Mouse (Mus musculus): ENCODE data around the gene Raf1. TPM values are rescaled to one million over a fixed set of nuclear protein-coding genes. Genes with fewer than 3 reads are reported as not detected.

Raf1 gene
- polyA plus RNA-seq, 1 experiment = 106 TPM

DNA sequence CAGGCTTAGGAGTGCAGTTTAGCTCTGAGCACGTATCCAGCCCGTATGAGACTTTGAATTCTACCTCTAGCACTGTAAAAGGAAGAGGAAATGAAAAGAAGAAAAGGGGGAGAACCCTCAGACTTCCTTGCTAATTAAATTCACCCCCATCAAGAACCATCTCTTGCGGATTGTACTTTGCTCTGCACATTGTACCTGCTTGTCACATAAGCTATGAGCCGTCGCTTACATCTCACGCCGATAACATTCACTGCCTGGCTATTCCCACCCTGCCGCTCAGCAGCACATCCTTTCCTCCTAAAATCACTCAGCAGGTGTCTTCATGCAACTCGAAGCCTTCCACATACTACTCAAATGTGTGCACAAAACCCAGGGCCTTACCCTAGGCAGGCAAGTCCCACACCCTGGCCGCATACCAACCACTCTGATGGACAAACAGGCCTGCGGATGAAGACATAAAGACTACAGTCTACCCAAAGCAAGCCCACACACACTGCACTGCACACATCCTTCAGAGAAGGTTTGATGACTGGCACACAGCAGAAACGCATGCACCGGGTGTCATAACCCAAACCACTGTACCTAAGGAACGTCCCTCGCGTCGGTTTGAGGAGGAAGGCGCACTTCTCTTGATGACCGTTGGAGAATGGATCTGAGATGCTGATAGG, 84.6 kb downstream of the Raf1 start:
- Histone ChIP-seq H3K36me3 (ENCODE audit: control insufficient read depth, insufficient read depth, low read length) (no peaks in the 10 kb centered on the region), H3K27ac (ENCODE audit: insufficient read depth, low read depth, low read length) (no peak overlapping the region), H3K4me1 (ENCODE audit: control insufficient read depth, insufficient read depth, low read length) (peaks cover 8% of the 10 kb centered on the region; the same call in 1 of the 2 replicates), H3K4me3 (ENCODE audit: insufficient read depth, low read depth, low read length) (peak overlapping the region; percentile 26), H3K27me3 (replicated peaks; ENCODE audit: control insufficient read depth, insufficient read depth, low read length) (no peaks in the 10 kb centered on the region)
- WGBS = 51% methylated on average over 19 of the region's 19 CpGs
- TF ChIP-seq CTCF (conservative IDR thresholded peaks at IDR 0.05; ENCODE audit: insufficient read depth, insufficient read length, low read depth, low read length) (no peak), POLR2A (IDR thresholded peaks at IDR 0.05; ENCODE audit: low read depth, low read length) (no peak)
- no peak for DNase-seq

DNA sequence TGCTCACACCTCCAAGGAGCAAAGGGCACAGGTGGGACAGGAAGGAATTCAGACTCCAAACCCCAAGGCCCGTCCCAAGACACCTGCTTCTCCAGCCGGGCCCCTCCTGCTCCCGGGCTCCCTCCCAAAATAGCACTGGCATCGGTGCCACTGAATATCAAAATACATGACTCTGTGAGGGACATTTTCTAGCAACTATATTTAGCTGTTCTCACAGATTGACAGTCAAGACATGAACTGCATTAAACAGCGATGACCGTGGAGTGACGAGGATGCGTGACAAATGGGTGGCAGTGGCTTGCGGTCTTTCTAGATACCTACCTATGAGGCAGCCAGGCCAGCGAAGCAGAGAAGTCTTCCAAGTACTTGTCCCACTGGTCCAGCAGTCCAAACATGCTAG, 90.1 kb downstream of the Raf1 start:
- Histone ChIP-seq H3K27ac (ENCODE audit: insufficient read depth, low read depth, low read length) (no peak overlapping the region), H3K27me3 (replicated peaks; ENCODE audit: control insufficient read depth, insufficient read depth, low read length) (no peaks in the 10 kb centered on the region), H3K4me1 (ENCODE audit: control insufficient read depth, insufficient read depth, low read length) (no peaks in the 10 kb centered on the region), H3K4me3 (ENCODE audit: insufficient read depth, low read depth, low read length) (no peak overlapping the region), H3K36me3 (ENCODE audit: control insufficient read depth, insufficient read depth, low read length) (no peaks in the 10 kb centered on the region)
- TF ChIP-seq CTCF (conservative IDR thresholded peaks at IDR 0.05; ENCODE audit: insufficient read depth, insufficient read length, low read depth, low read length) = no peak
- no peak for TF ChIP-seq POLR2A (IDR thresholded peaks at IDR 0.05; ENCODE audit: low read depth, low read length)
- 83% methylated on average over 10 of the region's 10 CpGs for WGBS
- no peak for DNase-seq

DNA sequence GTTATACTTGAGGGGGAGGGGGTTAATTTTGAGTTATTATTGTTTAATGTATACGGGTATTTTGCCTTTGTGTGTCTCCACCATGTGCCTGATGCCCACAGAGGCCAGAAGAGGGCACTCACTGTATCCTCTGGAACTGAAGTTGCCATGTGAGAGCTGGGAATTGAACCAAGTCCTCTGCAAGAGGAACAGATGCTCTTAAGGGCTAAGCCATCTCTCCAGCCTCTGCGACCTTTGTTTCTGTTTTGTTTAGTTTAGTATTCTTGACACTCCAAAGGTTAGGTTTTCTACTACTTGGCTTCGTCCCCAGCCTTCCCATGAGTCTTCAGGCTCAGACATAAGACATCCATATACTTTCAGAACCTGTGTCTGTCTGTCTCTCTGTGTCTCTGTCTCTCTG, 92.3 kb downstream of the Raf1 start:
- H3K4me3 ChIP-seq (ENCODE audit: insufficient read depth, low read depth, low read length) = no peak overlapping the region
- H3K4me1 ChIP-seq (ENCODE audit: control insufficient read depth, insufficient read depth, low read length) = no peaks in the 10 kb centered on the region
- peak; percentile 77 for DNase-seq
- no peak overlapping the region for H3K27ac ChIP-seq (ENCODE audit: insufficient read depth, low read depth, low read length)
- no peak for TF ChIP-seq POLR2A (IDR thresholded peaks at IDR 0.05; ENCODE audit: low read depth, low read length)
- TF ChIP-seq CTCF (conservative IDR thresholded peaks at IDR 0.05; ENCODE audit: insufficient read depth, insufficient read length, low read depth, low read length) = peak; percentile 46
- 55% methylated on average over 3 of the region's 3 CpGs for WGBS
- no peaks in the 10 kb centered on the region for H3K27me3 ChIP-seq (replicated peaks; ENCODE audit: control insufficient read depth, insufficient read depth, low read length)
- H3K36me3 ChIP-seq (ENCODE audit: control insufficient read depth, insufficient read depth, low read length) = no peaks in the 10 kb centered on the region

DNA sequence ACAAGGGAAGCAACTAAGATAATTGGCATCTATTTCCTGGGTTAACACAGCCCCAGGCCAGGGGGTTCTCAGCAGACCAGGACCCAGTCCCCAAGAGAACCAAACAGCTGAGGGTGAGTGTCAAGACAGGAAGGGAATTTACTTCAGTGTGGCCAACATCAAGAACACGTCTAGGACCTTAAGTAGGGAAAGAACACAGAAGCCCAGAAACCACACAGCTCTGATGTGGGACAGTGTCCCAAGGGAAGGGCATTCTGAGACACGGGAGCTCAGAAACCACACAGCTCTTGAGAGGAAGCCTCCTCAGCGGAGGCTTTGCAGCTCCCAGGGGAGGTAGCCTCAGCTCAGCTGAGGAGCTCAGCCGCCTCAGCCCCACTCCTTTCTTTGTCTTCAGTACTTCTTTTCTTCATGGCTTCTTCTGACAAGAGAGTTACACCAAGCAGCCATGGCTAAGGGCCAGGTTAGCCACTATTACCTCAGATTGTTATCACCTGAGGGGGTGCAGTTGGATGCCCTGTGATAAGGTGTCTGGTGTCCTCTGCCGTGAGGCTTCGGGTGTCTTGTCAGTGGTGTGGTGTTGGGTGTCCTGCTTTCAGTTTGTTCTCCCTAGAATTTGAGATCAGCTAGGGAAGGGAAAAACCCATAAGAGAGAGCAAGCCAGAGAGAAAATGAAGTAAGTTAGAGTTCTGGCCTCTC, 92.9 kb downstream of the Raf1 start:
- WGBS = 75% methylated on average over 6 of the region's 6 CpGs
- Histone ChIP-seq H3K4me3 (ENCODE audit: insufficient read depth, low read depth, low read length) (no peak overlapping the region), H3K36me3 (ENCODE audit: control insufficient read depth, insufficient read depth, low read length) (no peaks in the 10 kb centered on the region), H3K27ac (ENCODE audit: insufficient read depth, low read depth, low read length) (no peak overlapping the region), H3K27me3 (replicated peaks; ENCODE audit: control insufficient read depth, insufficient read depth, low read length) (no peaks in the 10 kb centered on the region), H3K4me1 (ENCODE audit: control insufficient read depth, insufficient read depth, low read length) (no peaks in the 10 kb centered on the region)
- DNase-seq = no peak
- no peak for TF ChIP-seq POLR2A (IDR thresholded peaks at IDR 0.05; ENCODE audit: low read depth, low read length)
- TF ChIP-seq CTCF (conservative IDR thresholded peaks at IDR 0.05; ENCODE audit: insufficient read depth, insufficient read length, low read depth, low read length) = no peak

DNA sequence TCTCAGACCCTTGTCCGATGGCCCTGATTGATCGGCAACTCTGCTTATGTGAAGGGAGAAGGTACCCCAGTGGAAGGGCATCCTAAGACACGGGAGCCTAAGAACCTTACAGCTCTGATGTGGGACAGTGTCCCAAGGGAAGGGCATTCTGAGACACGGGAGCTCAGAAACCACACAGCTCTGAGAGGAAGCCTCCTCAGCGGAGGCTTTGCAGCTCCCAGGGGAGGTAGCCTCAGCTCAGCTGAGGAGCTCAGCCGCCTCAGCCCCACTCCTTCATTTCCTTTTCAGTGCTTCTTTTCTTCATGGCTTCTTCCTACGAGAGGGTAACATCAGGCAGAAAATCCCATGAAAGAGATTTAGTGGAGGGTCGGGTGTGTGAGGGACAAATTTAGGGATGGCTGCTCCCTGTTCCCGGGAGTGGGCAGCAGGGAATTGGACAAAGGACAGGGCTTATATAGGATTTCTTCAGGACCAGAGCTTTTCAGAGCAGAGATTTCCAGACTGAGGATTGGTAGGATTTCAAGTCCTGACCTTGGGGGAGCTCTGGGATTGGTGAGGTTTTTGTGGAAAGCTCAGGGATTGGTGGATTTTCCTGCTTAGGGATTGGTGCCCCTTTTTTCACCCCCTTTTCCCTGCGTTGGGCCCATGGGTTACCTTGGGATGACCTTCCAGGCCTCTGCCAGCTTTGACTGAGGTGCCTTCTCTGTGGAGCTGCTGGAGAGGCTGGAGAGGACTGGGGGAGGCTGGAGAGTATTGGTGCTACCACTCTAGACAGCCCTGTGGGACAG, 93.9 kb downstream of the Raf1 start:
- Histone ChIP-seq H3K4me1 (ENCODE audit: control insufficient read depth, insufficient read depth, low read length) (no peaks in the 10 kb centered on the region), H3K36me3 (ENCODE audit: control insufficient read depth, insufficient read depth, low read length) (no peaks in the 10 kb centered on the region), H3K4me3 (ENCODE audit: insufficient read depth, low read depth, low read length) (no peak overlapping the region), H3K27me3 (replicated peaks; ENCODE audit: control insufficient read depth, insufficient read depth, low read length) (no peaks in the 10 kb centered on the region), H3K27ac (ENCODE audit: insufficient read depth, low read depth, low read length) (no peak overlapping the region)
- no peak for TF ChIP-seq CTCF (conservative IDR thresholded peaks at IDR 0.05; ENCODE audit: insufficient read depth, insufficient read length, low read depth, low read length)
- TF ChIP-seq POLR2A (IDR thresholded peaks at IDR 0.05; ENCODE audit: low read depth, low read length) = no peak
- 78% methylated on average over 10 of the region's 10 CpGs for WGBS
- no peak for DNase-seq

DNA sequence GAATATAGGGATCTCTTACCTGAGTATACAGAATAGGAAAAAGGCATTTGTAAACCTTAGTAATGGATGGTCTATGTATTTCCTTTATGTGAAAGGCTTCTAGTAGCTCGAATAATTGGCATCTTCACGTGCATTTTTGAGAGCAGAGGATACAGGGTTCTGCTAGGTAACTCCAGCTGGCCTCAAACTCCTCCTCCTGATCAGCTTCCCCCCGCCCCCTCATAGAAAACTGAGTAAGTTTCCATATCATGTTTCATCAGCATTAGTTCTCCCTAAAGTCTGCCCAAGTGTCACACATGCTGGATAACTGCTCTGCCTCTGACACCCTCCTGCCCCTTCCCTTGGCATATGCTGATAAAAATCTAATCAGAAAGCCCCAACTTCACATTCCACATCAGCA, 95.6 kb downstream of the Raf1 start:
- Histone ChIP-seq H3K36me3 (ENCODE audit: control insufficient read depth, insufficient read depth, low read length) (no peaks in the 10 kb centered on the region), H3K4me1 (ENCODE audit: control insufficient read depth, insufficient read depth, low read length) (no peaks in the 10 kb centered on the region), H3K4me3 (ENCODE audit: insufficient read depth, low read depth, low read length) (no peak overlapping the region), H3K27me3 (replicated peaks; ENCODE audit: control insufficient read depth, insufficient read depth, low read length) (no peaks in the 10 kb centered on the region), H3K27ac (ENCODE audit: insufficient read depth, low read depth, low read length) (no peak overlapping the region)
- 73% methylated on average over 3 of the region's 3 CpGs for WGBS
- no peak for DNase-seq
- TF ChIP-seq CTCF (conservative IDR thresholded peaks at IDR 0.05; ENCODE audit: insufficient read depth, insufficient read length, low read depth, low read length) (no peak), POLR2A (IDR thresholded peaks at IDR 0.05; ENCODE audit: low read depth, low read length) (no peak)

DNA sequence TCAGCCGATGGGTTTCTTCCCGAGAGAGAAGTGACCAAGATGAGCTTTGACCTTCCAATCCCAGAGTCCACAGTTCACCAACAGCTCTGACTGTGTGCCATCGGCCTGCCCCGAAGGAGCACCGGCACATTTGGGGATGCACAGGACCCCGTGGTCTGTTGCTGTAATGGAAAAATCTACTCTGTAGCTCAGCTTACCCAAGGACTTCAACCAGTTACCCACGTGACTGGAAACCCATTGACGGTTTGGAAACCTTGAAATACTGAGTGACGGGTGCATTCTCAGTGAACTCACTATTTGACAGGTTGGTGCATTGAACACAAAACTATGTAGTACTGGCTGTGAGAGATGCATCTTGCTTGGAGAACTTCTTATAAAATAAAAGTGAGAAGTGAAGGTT, 98.5 kb downstream of the Raf1 start:
- DNase-seq = peak; percentile 21
- TF ChIP-seq CTCF (conservative IDR thresholded peaks at IDR 0.05; ENCODE audit: insufficient read depth, insufficient read length, low read depth, low read length) (no peak), POLR2A (IDR thresholded peaks at IDR 0.05; ENCODE audit: low read depth, low read length) (no peak)
- Histone ChIP-seq H3K36me3 (ENCODE audit: control insufficient read depth, insufficient read depth, low read length) (no peaks in the 10 kb centered on the region), H3K27me3 (replicated peaks; ENCODE audit: control insufficient read depth, insufficient read depth, low read length) (no peaks in the 10 kb centered on the region), H3K27ac (ENCODE audit: insufficient read depth, low read depth, low read length) (no peak overlapping the region), H3K4me1 (ENCODE audit: control insufficient read depth, insufficient read depth, low read length) (no peaks in the 10 kb centered on the region), H3K4me3 (ENCODE audit: insufficient read depth, low read depth, low read length) (no peak overlapping the region)
- 76% methylated on average over 9 of the region's 9 CpGs for WGBS
